Mouse (Mus musculus) kidney, embryonic 16.5 days (tissue): ENCODE data around the gene Gm36210. TPM values are rescaled to one million over a fixed set of nuclear protein-coding genes. Genes with fewer than 3 reads are reported as not detected.

ENCODE experiments used
- ATAC-seq: fragments of 200-750 bp; cut with Nextera tagmentation; 2 replicates; pipeline ENCODE4 v1.8.0; 2017; ENCODE audit warnings: moderate TSS enrichment; ENCODE audit not compliant: low FRiP score, low TSS enrichment
- H3K27ac ChIP-seq: fragments of 300-500 bp; sonication (generic); 2 replicates; pipeline ENCODE4 v1.5.1; 2014; ENCODE audit warnings: low read length
- H3K27me3 ChIP-seq: fragments of 300-500 bp; sonication (generic); 2 replicates; pipeline ENCODE4 v1.6.1; 2014; ENCODE audit warnings: low read length, control low read depth, mixed read lengths; ENCODE audit not compliant: insufficient read depth
- H3K36me3 ChIP-seq: fragments of 300-500 bp; sonication (generic); 2 replicates; pipeline ENCODE4 v1.6.1; 2014; ENCODE audit warnings: low read length, control low read depth, mixed read lengths; ENCODE audit not compliant: insufficient read depth
- H3K4me1 ChIP-seq: fragments of 300-500 bp; sonication (generic); 2 replicates; pipeline ENCODE4 v1.6.1; 2014; ENCODE audit warnings: low read length, control low read depth, mixed read lengths; ENCODE audit not compliant: insufficient read depth
- H3K4me2 ChIP-seq: fragments of 300-500 bp; sonication (generic); replicated peaks from 2 replicates; pipeline ENCODE4 v1.6.1; 2014; ENCODE audit warnings: low read depth, low read length
- H3K4me3 ChIP-seq: fragments of 300-500 bp; sonication (generic); 2 replicates; pipeline ENCODE4 v1.5.1; 2014; ENCODE audit warnings: mild to moderate bottlenecking, low read length
- H3K9ac ChIP-seq: fragments of 300-500 bp; sonication (generic); replicated peaks from 2 replicates; pipeline ENCODE4 v1.6.1; 2014; ENCODE audit warnings: low read length
- H3K9me3 ChIP-seq: fragments of 300-500 bp; sonication (generic); 2 replicates; pipeline ENCODE4 v1.6.1; 2016; ENCODE audit warnings: low read length, control low read depth
- WGBS: fragments of 180-500 bp; shearing (Covaris S2); extraction: QIAGEN DNeasy Blood & Tissue Kit; methylation state at CpG from one replicate; pipeline ENCODE4 v1.1.7; 2014; 5-methylcytosine and 5-hydroxymethylcytosine counted together
- polyA plus RNA-seq: library from polyadenylated mRNA; unstranded; fragments of >200 nt; fragmentation: Nextera tagmentation; extraction: Ambion mirVana; gene quantifications from 2 replicates; pipeline ENCODE4 v1.2.1, GENCODE M21; 2015

The Gm36210 gene
- polyA plus RNA-seq, 1 experiment from 2014 or later: not detected

GRCm38 (mm10) chr7:4918681-4919080 lies 12.4 kb upstream of the Gm36210 start:
- 90% methylated on average over 15 of the region's 15 CpGs for WGBS
- Histone ChIP-seq H3K4me1 (peaks cover 36% of the 10 kb centered on the region), H3K27me3 (no peaks in the 10 kb centered on the region), H3K4me2 (no peak overlapping the region), H3K4me3 (no peak overlapping the region), H3K9ac (no peak overlapping the region), H3K9me3 (no peaks in the 10 kb centered on the region), H3K27ac (no peak overlapping the region), H3K36me3 (peaks cover 38% of the 10 kb centered on the region)
- ATAC-seq: no peak

DNA sequence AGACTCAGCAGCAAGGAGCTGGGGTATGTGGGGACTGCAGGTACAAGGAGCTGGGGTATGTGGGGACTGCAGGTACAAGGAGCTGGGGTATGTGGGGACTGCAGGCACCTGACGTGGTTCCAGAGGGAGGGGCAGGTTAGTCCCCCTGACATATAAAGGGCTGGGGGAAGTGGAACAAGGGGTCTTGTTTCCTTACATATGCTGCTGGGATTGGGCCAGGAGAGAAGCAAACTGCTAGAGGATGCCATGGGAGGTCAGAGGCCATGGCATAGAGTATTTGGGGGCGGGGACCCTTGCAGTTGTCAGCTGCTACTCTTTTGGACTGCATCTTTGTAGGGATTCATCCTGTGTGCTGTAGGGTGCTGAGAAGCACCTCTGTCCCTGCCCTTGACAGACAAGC lies 11.2 kb upstream of the Gm36210 start:
- Histone ChIP-seq H3K27me3 (no peaks in the 10 kb centered on the region), H3K4me3 (no peak overlapping the region), H3K9me3 (no peaks in the 10 kb centered on the region), H3K4me1 (peaks cover 24% of the 10 kb centered on the region), H3K36me3 (peaks cover 38% of the 10 kb centered on the region), H3K27ac (no peak overlapping the region), H3K4me2 (no peak overlapping the region), H3K9ac (no peak overlapping the region)
- ATAC-seq: no peak
- 93% methylated on average over 2 of the region's 2 CpGs for WGBS

DNA sequence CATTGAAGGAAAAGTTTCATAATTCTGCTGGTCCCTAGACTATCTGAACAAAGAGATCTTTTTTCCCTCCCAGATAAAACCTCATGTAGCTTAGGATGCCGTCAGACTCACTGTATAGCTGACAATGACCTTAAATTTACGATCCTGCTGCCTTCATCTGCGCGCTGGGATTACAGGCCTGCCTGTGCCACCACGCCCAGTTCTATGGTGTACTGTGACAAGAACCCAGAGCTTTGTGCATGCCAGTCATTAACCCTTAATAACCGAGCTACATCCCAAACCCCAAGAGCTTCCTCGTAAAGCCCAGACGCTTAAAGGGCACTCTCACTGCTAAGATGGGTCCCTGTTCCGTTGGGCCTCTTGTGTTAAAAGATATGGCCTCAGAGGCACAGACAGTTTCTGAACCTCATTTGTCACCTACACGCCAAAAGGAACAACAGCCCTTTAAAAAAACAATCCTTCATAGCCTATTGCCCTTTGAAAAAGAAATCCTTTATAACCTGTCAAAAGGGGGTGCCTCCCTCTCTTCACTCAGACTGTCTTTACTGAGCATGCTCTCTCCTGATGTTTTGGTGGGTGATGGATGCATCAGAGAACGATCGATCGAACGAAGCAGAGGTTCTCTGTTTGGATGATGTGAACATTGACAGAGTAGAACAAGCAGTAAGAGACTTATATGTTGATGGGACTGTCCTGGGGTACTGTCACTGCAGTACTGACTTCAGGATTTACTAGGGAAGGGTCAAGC lies 9.5 kb upstream of the Gm36210 start:
- no peaks in the 10 kb centered on the region for H3K27me3 ChIP-seq
- H3K27ac ChIP-seq: peak overlapping the region; percentile 98
- peak overlapping the region; percentile 65 for H3K4me2 ChIP-seq
- peaks cover 20% of the 10 kb centered on the region for H3K4me1 ChIP-seq
- WGBS: 5% methylated on average over 14 of the region's 14 CpGs
- H3K36me3 ChIP-seq: peaks cover 36% of the 10 kb centered on the region
- H3K9me3 ChIP-seq: no peaks in the 10 kb centered on the region
- peak; percentile 69 for ATAC-seq
- H3K4me3 ChIP-seq: peak overlapping the region; percentile 80
- peak overlapping the region; percentile 96 for H3K9ac ChIP-seq

DNA sequence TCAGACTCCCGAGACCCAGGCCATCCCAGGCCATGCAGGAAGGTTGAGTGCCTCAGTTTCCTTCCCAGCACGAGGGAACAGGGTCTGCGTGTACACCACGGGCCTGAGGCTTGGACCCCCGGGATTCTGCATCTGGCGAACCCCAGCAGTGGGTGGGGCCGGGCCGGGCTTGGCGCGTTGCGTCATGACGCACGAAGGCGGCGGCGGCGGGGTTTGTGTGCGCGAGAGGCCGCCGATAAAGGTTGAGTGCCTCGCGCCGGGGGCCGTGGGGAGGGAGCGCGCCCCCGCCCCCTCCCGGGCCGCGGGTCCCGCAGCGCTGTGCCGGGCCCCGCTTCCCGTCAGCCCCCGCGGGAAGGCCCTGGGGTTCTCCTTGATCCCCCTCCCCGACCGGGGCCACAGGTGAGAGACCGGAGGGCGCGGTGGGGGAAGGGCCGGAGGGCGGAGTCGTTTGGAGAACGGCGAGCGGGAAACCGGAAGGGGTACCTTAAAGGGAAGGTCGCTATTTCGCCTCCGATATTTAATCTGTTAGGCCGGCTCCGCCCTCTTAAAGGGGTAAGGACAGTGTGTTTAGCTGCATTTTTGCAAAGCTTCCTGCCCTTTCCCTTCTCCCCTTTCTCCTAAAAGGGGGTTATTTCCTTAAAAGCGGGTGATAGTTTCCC lies 8.8 kb upstream of the Gm36210 start, which contains the start of gene Zfp628:
Gene Zfp628, plus strand, starts transcription at position 211 of the 659 bp plus-strand sequence.
- Histone ChIP-seq H3K4me2 (peak within 1 kb of the TSS; percentile 65), H3K27me3 (no peaks in the 10 kb centered on the region), H3K27ac (peak within 1 kb of the TSS; percentile 98), H3K4me3 (peak within 1 kb of the TSS; percentile 80), H3K4me1 (peaks cover 17% of the 10 kb centered on the region), H3K36me3 (peaks cover 29% of the 10 kb centered on the region), H3K9me3 (no peaks in the 10 kb centered on the region), H3K9ac (peak within 1 kb of the TSS; percentile 96)
- WGBS: 0% methylated on average over 55 of the region's 56 CpGs
- peak; percentile 87 for ATAC-seq

DNA sequence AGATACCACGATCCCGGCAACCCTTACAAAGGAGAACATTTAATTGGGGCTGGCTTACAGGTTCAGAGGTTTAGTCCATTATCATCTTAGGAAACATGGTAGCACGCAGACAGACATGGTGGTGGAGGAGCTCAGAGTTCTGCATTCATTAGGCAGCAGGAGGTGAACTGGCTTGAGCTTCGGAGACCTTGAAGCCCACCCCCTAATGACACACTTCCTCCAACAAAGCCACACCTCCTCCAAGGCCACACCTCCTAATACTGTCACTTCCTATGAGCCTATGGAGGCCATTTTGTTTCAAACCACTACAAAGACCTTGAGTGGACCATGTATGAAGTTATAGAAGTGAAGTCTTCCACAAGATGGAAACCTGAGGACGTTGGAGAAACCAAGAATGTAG lies 5.9 kb upstream of the Gm36210 start:
- Histone ChIP-seq H3K36me3 (peaks cover under 1% of the 10 kb centered on the region; the same call in 1 of the 2 replicates), H3K4me2 (no peak overlapping the region), H3K4me1 (peaks cover 16% of the 10 kb centered on the region), H3K27ac (no peak overlapping the region), H3K4me3 (no peak overlapping the region), H3K27me3 (no peaks in the 10 kb centered on the region), H3K9ac (no peak overlapping the region), H3K9me3 (no peaks in the 10 kb centered on the region)
- WGBS: 72% methylated on average over 5 of the region's 5 CpGs
- ATAC-seq: no peak

GRCm38 (mm10) chr7:4911561-4911960 lies 5.2 kb upstream of the Gm36210 start:
- no peaks in the 10 kb centered on the region for H3K36me3 ChIP-seq
- no peaks in the 10 kb centered on the region for H3K27me3 ChIP-seq
- peaks cover 11% of the 10 kb centered on the region for H3K4me1 ChIP-seq
- WGBS: 39% methylated on average over 9 of the region's 9 CpGs
- H3K9ac ChIP-seq: no peak overlapping the region
- no peak overlapping the region for H3K4me3 ChIP-seq
- H3K27ac ChIP-seq: peak overlapping the region; percentile 57
- no peak for ATAC-seq
- no peaks in the 10 kb centered on the region for H3K9me3 ChIP-seq
- no peak overlapping the region for H3K4me2 ChIP-seq

DNA sequence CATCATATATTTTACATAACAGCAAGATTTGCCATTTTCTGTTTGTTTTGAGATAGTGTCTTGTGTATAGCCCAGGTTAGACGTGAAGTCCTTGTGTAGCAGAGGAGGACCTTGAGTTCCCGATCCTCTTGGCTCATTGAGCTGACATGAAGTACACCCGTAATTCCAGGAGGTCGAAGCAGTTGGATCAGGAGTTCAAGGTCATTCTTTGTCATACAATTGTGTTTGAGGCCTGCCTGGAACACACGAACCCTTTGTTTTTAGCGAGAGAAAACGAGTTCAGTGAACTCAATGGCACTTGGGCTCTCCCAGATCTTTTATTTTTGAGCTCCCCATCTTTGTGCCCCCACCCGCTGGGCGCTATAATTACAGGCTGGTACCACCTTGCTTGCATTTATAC lies 3.9 kb downstream of the Gm36210 start:
- no peak overlapping the region for H3K27ac ChIP-seq
- 82% methylated on average over 9 of the region's 9 CpGs for whole genome bisulfite sequencing
- no peak for ATAC-seq
- H3K9me3 ChIP-seq: peaks cover 3% of the 10 kb centered on the region
- no peak overlapping the region for H3K9ac ChIP-seq
- H3K27me3 ChIP-seq: no peaks in the 10 kb centered on the region
- H3K4me3 ChIP-seq: no peak overlapping the region
- H3K36me3 ChIP-seq: no peaks in the 10 kb centered on the region
- H3K4me1 ChIP-seq: peaks cover 11% of the 10 kb centered on the region; the same call in 1 of the 2 replicates
- no peak overlapping the region for H3K4me2 ChIP-seq

DNA sequence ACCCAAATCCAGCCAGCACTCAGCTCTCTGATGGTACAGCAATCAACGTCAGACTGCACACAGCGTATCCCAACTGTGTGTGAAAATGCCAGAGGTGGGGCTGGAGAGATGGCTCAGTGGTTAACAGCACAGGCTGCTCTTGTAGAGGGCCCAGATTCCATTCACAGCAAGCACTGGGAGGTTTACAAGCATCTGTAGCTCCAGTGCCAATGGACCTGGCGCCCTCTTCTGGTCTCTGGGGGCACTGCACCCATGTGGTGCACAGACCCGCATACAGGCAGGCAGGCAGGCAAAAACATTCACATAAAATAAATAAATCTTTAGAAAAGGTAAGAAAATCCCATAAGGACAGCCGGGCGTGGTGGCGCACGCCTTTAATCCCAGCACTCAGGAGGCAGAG lies 5.1 kb downstream of the Gm36210 start:
- Histone ChIP-seq H3K36me3 (no peaks in the 10 kb centered on the region), H3K9me3 (peaks cover 3% of the 10 kb centered on the region), H3K4me2 (no peak overlapping the region), H3K27ac (no peak overlapping the region), H3K4me3 (no peak overlapping the region), H3K4me1 (peaks cover 11% of the 10 kb centered on the region; the same call in 1 of the 2 replicates), H3K9ac (no peak overlapping the region), H3K27me3 (no peaks in the 10 kb centered on the region)
- no peak for ATAC-seq
- WGBS: 48% methylated on average over 8 of the region's 8 CpGs

DNA sequence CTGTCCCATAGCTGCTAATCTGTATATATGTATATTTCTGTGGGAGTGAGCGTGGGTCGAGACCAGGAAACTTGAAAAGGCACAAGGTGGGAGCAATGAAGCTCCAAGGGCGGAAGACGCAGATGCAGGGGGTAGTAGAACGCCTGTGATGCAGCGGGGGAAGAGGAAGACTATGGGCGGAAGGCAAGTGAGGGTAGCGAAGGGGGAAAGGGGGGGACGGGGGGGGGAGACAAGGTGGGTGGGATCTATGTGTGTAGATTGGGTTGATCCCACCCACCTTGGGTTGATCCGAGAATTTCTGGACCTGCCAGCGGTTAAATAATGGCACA lies 5.8 kb downstream of the Gm36210 start:
- no peaks in the 10 kb centered on the region for H3K36me3 ChIP-seq
- H3K9ac ChIP-seq: peak overlapping the region; percentile 18; the same call in 1 of the 2 replicates
- H3K9me3 ChIP-seq: peaks cover 3% of the 10 kb centered on the region
- 33% methylated on average over 11 of the region's 11 CpGs for WGBS
- no peak overlapping the region for H3K27ac ChIP-seq
- no peaks in the 10 kb centered on the region for H3K27me3 ChIP-seq
- peaks cover 11% of the 10 kb centered on the region; the same call in 1 of the 2 replicates for H3K4me1 ChIP-seq
- H3K4me2 ChIP-seq: peak overlapping the region; percentile 52
- H3K4me3 ChIP-seq: peak overlapping the region; percentile 32; the same call in 1 of the 2 replicates
- no peak for ATAC-seq
